Mouse (Mus musculus): ENCODE measurements around the gene Tmem150a. TPM values are rescaled to one million over a fixed set of nuclear protein-coding genes. Genes with fewer than 3 reads are reported as not detected.

Tmem150a gene
- polyA plus RNA-seq, 1 experiment from 2014 or later, result 11.7 TPM

- no peaks in the 10 kb centered on the region for H3K27me3 ChIP-seq (replicated peaks; ENCODE audit: control insufficient read depth, insufficient read depth, low read length)
- ATAC-seq (replicated peaks; ENCODE audit: low FRiP score, low TSS enrichment, low read depth) (no peak), DNase-seq (ENCODE audit: low spot score) (no peak)
- H3K4me3 ChIP-seq (ENCODE audit: low read depth, low read length), result no peak overlapping the region
- 59% methylated on average over 5 of the region's 5 CpGs for WGBS
- H3K9ac ChIP-seq (ENCODE audit: low read length), result no peak overlapping the region
- no peak overlapping the region for H3K4me2 ChIP-seq (ENCODE audit: low read length)
- no peak overlapping the region for H3K27ac ChIP-seq (ENCODE audit: low read depth)
- no peaks in the 10 kb centered on the region for H3K9me3 ChIP-seq (ENCODE audit: control insufficient read depth, low read length)
- H3K36me3 ChIP-seq (ENCODE audit: control insufficient read depth, insufficient read depth, low read length), result peaks cover 26% of the 10 kb centered on the region
- H3K4me1 ChIP-seq (replicated peaks; ENCODE audit: control insufficient read depth, insufficient read depth, low read length), result peaks cover 31% of the 10 kb centered on the region
Observed at GRCm38 (mm10) chr6:72357164-72358079, 2.2 kb downstream of the Tmem150a start.

- H3K4me2 ChIP-seq (ENCODE audit: low read length), result no peak overlapping the region
- no peak for ATAC-seq (replicated peaks; ENCODE audit: low FRiP score, low TSS enrichment, low read depth)
- no peak overlapping the region for H3K27ac ChIP-seq (ENCODE audit: low read depth)
- H3K9ac ChIP-seq (ENCODE audit: low read length), result no peak overlapping the region
- H3K4me3 ChIP-seq (ENCODE audit: low read depth, low read length), result no peak overlapping the region
- H3K9me3 ChIP-seq (ENCODE audit: control insufficient read depth, low read length), result no peaks in the 10 kb centered on the region
- no peak for DNase-seq (ENCODE audit: low spot score)
- peaks cover 26% of the 10 kb centered on the region for H3K36me3 ChIP-seq (ENCODE audit: control insufficient read depth, insufficient read depth, low read length)
- peaks cover 27% of the 10 kb centered on the region for H3K4me1 ChIP-seq (replicated peaks; ENCODE audit: control insufficient read depth, insufficient read depth, low read length)
- no peaks in the 10 kb centered on the region for H3K27me3 ChIP-seq (replicated peaks; ENCODE audit: control insufficient read depth, insufficient read depth, low read length)
- 88% methylated on average over 10 of the region's 10 CpGs for WGBS
Observed at GRCm38 (mm10) chr6:72358086-72358764, 3.0 kb downstream of the Tmem150a start.

DNA sequence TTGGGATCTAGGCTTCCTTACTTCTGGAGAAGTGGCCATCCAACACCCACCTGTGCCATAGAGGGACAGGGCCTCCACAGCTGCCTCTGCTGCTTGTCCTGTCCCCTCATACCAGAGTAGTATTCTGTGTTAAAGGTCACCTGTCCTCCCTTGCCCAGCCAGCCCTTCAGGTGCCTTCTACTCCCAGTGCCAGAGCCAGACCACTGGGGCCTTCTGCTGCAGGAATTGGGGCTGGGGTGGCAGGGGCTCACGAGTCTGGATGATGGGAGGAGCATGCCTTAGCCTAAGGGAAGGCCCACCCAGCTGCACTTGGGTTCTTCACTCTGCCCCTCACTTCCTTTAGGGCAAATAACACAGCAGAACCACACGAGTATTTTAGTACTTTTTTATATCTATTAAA, 4.1 kb downstream of the Tmem150a start:
- Histone ChIP-seq H3K36me3 (ENCODE audit: control insufficient read depth, insufficient read depth, low read length) (peaks cover 26% of the 10 kb centered on the region), H3K9me3 (ENCODE audit: control insufficient read depth, low read length) (no peaks in the 10 kb centered on the region), H3K4me1 (replicated peaks; ENCODE audit: control insufficient read depth, insufficient read depth, low read length) (peaks cover 27% of the 10 kb centered on the region), H3K9ac (ENCODE audit: low read length) (no peak overlapping the region), H3K4me2 (ENCODE audit: low read length) (no peak overlapping the region), H3K27me3 (replicated peaks; ENCODE audit: control insufficient read depth, insufficient read depth, low read length) (no peaks in the 10 kb centered on the region), H3K27ac (ENCODE audit: low read depth) (no peak overlapping the region), H3K4me3 (ENCODE audit: low read depth, low read length) (no peak overlapping the region)
- 64% methylated on average over 2 of the region's 2 CpGs for WGBS
- ATAC-seq (replicated peaks; ENCODE audit: low FRiP score, low TSS enrichment, low read depth) (no peak), DNase-seq (ENCODE audit: low spot score) (no peak)

- Histone ChIP-seq H3K9me3 (ENCODE audit: control insufficient read depth, low read length) (no peaks in the 10 kb centered on the region), H3K4me3 (ENCODE audit: low read depth, low read length) (no peak overlapping the region), H3K27ac (ENCODE audit: low read depth) (no peak overlapping the region), H3K27me3 (replicated peaks; ENCODE audit: control insufficient read depth, insufficient read depth, low read length) (no peaks in the 10 kb centered on the region), H3K36me3 (ENCODE audit: control insufficient read depth, insufficient read depth, low read length) (peaks cover 26% of the 10 kb centered on the region), H3K4me2 (ENCODE audit: low read length) (no peak overlapping the region), H3K4me1 (replicated peaks; ENCODE audit: control insufficient read depth, insufficient read depth, low read length) (peaks cover 23% of the 10 kb centered on the region), H3K9ac (ENCODE audit: low read length) (no peak overlapping the region)
- ATAC-seq (replicated peaks; ENCODE audit: low FRiP score, low TSS enrichment, low read depth), result no peak
- DNase-seq (ENCODE audit: low spot score), result no peak
- 71% methylated on average over 11 of the region's 11 CpGs for WGBS
Observed at GRCm38 (mm10) chr6:72359891-72360598, 4.8 kb downstream of the Tmem150a start.

- Histone ChIP-seq H3K9ac (ENCODE audit: low read length) (no peak overlapping the region), H3K9me3 (ENCODE audit: control insufficient read depth, low read length) (no peaks in the 10 kb centered on the region), H3K36me3 (ENCODE audit: control insufficient read depth, insufficient read depth, low read length) (peaks cover 26% of the 10 kb centered on the region), H3K27me3 (replicated peaks; ENCODE audit: control insufficient read depth, insufficient read depth, low read length) (no peaks in the 10 kb centered on the region), H3K4me1 (replicated peaks; ENCODE audit: control insufficient read depth, insufficient read depth, low read length) (peaks cover 23% of the 10 kb centered on the region), H3K27ac (ENCODE audit: low read depth) (no peak overlapping the region), H3K4me3 (ENCODE audit: low read depth, low read length) (no peak overlapping the region), H3K4me2 (ENCODE audit: low read length) (0 out of 2 replicates have a peak overlapping the region, but pooled peaks have one; percentile 72)
- WGBS, result 48% methylated on average over 7 of the region's 7 CpGs
- no peak for DNase-seq (ENCODE audit: low spot score)
- no peak for ATAC-seq (replicated peaks; ENCODE audit: low FRiP score, low TSS enrichment, low read depth)
Observed at GRCm38 (mm10) chr6:72360599-72360935, 5.3 kb downstream of the Tmem150a start.

GRCm38 (mm10) chr6:72361121-72361551, 5.9 kb downstream of the Tmem150a start:
- Histone ChIP-seq H3K36me3 (ENCODE audit: control insufficient read depth, insufficient read depth, low read length) (peaks cover 26% of the 10 kb centered on the region), H3K9me3 (ENCODE audit: control insufficient read depth, low read length) (no peaks in the 10 kb centered on the region), H3K4me2 (ENCODE audit: low read length) (peak overlapping the region; percentile 72), H3K27ac (ENCODE audit: low read depth) (no peak overlapping the region), H3K27me3 (replicated peaks; ENCODE audit: control insufficient read depth, insufficient read depth, low read length) (no peaks in the 10 kb centered on the region), H3K4me3 (ENCODE audit: low read depth, low read length) (peak overlapping the region; percentile 84), H3K9ac (ENCODE audit: low read length) (peak overlapping the region; percentile 55), H3K4me1 (replicated peaks; ENCODE audit: control insufficient read depth, insufficient read depth, low read length) (peaks cover 23% of the 10 kb centered on the region)
- 55% methylated on average over 5 of the region's 5 CpGs for WGBS
- ATAC-seq (replicated peaks; ENCODE audit: low FRiP score, low TSS enrichment, low read depth) (no peak), DNase-seq (ENCODE audit: low spot score) (no peak)

- DNase-seq (ENCODE audit: low spot score) (peak; percentile 91), ATAC-seq (replicated peaks; ENCODE audit: low FRiP score, low TSS enrichment, low read depth) (peak; percentile 98)
- Histone ChIP-seq H3K36me3 (ENCODE audit: control insufficient read depth, insufficient read depth, low read length) (peaks cover 26% of the 10 kb centered on the region), H3K27me3 (replicated peaks; ENCODE audit: control insufficient read depth, insufficient read depth, low read length) (no peaks in the 10 kb centered on the region), H3K4me1 (replicated peaks; ENCODE audit: control insufficient read depth, insufficient read depth, low read length) (peaks cover 18% of the 10 kb centered on the region), H3K4me3 (ENCODE audit: low read depth, low read length) (peak overlapping the region; percentile 84), H3K4me2 (ENCODE audit: low read length) (peak overlapping the region; percentile 72), H3K9me3 (ENCODE audit: control insufficient read depth, low read length) (no peaks in the 10 kb centered on the region), H3K27ac (ENCODE audit: low read depth) (peak overlapping the region; percentile 47), H3K9ac (ENCODE audit: low read length) (peak overlapping the region; percentile 55)
- under 1% methylated on average over 42 of the region's 42 CpGs for WGBS
Observed at GRCm38 (mm10) chr6:72362132-72363028, 7.1 kb downstream of the Tmem150a start.

GRCm38 (mm10) chr6:72364009-72364408, 8.8 kb downstream of the Tmem150a start:
- no peak overlapping the region for H3K27ac ChIP-seq (ENCODE audit: low read depth)
- no peaks in the 10 kb centered on the region for H3K27me3 ChIP-seq (replicated peaks; ENCODE audit: control insufficient read depth, insufficient read depth, low read length)
- no peak overlapping the region for H3K4me2 ChIP-seq (ENCODE audit: low read length)
- WGBS, result 47% methylated on average over 7 of the region's 7 CpGs
- H3K9me3 ChIP-seq (ENCODE audit: control insufficient read depth, low read length), result no peaks in the 10 kb centered on the region
- ATAC-seq (replicated peaks; ENCODE audit: low FRiP score, low TSS enrichment, low read depth) (no peak), DNase-seq (ENCODE audit: low spot score) (no peak)
- peaks cover 17% of the 10 kb centered on the region for H3K4me1 ChIP-seq (replicated peaks; ENCODE audit: control insufficient read depth, insufficient read depth, low read length)
- H3K4me3 ChIP-seq (ENCODE audit: low read depth, low read length), result no peak overlapping the region
- no peak overlapping the region for H3K9ac ChIP-seq (ENCODE audit: low read length)
- H3K36me3 ChIP-seq (ENCODE audit: control insufficient read depth, insufficient read depth, low read length), result peaks cover 13% of the 10 kb centered on the region

All from intestine, embryonic 14.5 days (tissue).